Mouse (Mus musculus): Measurements from ENCODE around the gene Gm49510.

Gene Gm49510

DNA sequence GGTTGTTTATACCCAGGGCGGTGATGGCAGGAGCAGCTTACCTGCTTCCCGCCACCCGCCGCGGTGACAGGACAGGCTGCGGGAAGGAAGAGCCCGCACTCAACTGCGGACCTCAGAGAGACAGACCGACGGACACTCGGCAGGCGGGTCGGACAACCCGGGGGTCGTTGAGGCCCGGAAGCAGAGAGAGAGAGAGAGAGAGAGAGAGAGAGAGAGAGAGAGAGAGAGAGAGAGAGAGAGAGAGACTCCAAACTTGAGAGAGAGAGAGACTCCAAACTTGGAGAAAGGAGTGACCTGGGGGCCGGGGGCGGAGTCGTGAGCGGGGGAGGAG, at the start of gene Gm49510:
Gene Gm49510, plus strand, starts transcription at position 259 of the 331 bp plus-strand sequence.
- DNase-seq (ENCODE audit: low read depth), result peak; percentile 61

DNA sequence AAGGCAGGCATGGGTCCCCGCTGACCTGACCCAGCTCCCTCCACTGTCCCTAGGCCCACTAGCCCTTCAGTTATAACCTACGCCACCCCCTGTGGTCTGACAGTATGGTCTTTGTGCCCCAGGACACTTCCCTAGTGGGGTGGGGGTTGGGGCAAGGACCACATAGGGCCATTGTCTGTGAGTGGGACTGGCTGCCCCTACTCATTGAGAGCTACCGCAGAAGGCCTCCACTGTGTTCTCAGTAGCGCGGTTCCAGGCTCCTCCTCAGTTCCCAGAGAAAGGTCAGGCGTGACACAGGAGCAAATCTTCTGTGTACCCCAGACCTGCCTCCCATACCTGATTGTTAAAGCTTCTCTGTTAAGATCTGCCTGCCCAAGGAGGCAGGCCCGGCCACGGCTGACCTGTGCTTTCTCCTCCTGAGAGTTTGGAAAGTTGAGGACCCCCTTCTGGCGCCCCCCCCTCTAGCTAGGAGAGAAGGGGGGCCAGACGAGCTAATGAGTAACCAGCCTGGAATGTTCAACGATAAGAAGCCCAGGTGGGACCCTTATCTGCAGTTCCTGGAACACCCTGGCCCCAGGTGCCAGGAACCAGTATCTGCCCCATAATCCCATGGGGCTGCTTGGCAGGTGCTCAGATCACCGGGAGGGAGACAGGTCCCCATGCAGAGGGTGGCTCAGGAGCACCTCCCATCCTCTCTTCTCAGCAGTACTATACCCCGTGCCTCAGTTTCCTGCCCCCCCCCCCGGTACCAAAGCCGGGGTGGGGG, 49.2 kb upstream of the Gm49510 start:
- no peak for DNase-seq (ENCODE audit: low read depth)

DNA sequence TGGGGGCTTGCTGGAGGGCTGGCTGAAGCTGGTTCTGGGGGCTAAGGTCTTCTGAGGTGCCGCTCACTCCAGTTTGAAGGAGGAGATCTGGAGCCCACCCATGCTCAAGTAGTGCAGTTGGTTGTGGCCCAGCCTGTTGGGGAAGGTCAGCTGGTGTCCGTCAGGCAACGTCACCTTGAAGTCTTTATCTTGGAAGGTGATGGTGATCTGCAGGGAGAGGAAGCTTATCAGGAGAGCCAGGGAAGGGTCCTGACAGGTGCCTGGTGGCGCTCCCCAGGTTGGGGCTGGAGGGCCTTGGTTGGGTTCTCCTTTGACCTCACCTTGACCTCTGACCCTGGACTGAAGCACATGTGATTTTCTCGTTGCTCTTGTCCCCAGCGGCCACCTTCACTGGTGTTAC, 48.5 kb upstream of the Gm49510 start:
- DNase-seq (ENCODE audit: low read depth), result no peak

DNA sequence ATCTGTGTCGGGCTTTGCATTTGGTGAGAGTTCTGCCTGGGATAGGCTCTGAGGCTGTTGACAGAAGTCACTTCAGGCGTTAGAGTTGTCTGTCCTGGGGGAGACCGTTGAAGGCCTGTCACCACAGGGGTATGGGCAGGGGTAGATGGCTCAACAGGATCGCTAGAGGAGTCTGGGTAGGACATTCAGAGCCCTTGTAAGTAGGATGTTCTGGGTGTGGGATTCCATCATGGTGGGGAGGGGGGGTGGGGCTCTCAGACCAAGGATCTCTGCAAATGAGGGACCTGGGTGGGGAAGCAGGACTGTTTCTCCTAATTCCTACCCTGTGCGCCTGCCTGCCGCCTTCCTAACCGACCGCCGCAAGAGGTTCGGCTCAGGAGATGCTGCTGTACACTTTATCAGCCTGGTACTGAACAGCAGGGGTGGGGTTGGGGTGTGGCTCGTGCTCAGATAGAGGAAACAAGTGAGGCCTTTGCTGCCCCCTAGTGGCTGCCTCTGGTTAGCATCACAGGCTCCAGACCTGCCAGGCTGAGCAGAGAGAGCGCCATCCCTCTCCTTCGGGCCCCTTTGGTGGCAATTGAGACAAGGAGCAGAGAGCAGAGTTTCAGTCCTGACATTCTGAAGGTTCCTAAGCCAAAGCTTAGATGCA, 47.8 kb upstream of the Gm49510 start:
- peak; percentile 88 for DNase-seq (ENCODE audit: low read depth)

DNA sequence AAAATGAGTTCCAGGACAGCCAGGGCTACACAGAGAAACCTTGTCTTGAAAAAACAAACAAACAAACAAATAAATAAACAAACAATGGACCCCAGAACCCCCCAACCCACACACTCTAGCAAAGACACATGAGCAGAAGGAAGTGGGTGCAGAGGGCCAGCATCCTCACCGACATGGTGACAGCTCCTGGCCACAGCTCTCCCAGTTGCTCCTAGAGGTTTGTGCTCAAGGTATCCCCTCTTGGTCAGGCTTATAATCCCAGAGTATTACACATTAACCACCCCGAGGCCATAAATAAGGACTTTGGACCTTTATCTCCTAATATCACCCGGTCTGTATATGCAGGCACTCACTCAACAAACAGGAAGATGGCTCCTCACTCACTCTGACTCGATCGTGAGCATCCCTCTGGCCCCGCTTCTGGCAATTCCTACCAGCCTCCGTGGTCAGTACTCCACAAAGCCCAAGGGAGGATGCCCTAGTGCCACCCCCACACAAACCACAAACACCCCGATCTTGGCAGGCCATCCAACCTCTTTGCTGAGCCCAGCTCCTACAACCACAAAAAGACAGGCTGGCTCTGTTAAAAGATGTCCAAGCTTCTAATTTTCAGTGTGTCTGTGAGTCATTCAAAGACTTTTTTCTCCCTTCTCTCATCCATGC, 44.0 kb upstream of the Gm49510 start, which contains the start of gene Lgals2:
Gene Lgals2, minus strand, starts transcription at position 227 of the 663 bp plus-strand sequence.
- DNase-seq (ENCODE audit: low read depth), result no peak

DNA sequence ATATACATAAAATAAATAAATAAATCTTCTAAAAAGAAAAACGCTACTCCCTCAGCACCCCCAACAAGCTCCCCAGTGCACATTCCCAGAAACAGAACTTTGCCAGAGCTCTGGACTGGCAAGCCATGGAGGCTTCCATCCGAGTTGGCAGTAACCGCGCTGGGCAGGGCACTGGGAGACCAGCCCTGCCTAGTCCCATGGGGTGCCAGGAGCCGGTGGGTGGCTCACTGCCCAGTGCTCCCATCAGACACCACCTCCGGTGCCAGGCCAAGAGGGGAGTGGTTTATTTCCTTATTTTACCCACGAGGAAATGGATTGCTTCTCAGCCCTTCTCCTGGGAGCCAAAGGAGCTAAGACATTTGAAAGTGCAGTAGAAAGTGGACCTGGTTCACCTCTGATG, 42.5 kb upstream of the Gm49510 start:
- DNase-seq (ENCODE audit: low read depth), result no peak

DNA sequence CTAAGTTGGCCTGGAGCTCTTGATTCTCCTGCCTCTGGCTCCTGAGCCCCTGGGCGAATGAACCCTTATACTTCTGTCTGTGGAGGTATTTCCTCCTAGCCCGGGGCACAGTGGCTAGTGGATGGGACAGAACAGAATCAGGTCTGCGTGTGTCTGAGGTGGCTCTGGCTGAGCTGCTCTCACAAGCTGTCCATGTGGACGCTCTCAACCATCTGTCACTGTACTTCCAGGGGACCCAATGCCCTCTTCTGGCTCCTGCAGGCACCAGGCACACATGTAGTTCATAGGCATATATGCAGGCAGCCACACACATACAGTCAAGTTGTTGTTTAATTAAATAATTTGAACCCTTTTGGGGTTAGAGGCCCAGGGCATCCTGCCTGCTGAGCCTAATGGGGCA, 40.2 kb upstream of the Gm49510 start:
- no peak for DNase-seq (ENCODE audit: low read depth)

DNA sequence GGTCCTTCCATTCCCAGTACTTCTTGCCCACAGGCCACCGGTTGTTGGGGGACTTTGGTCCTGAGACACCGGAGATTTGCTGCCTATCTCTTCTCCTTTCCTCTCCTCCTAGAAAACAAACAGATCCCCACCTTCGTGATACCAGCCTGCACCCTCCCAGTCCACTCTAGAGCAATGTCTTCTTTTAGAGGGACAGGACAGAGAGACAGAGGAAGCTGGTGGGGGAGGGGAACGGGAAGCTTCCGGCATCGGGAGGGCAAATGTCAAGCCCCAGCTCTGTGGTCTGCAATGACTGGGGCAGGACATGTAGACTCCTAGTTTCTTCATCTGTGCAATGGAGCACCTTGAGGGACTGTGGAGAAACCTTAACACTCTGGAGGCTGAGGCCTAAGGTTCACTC, 39.8 kb upstream of the Gm49510 start:
- DNase-seq (ENCODE audit: low read depth), result no peak

DNA sequence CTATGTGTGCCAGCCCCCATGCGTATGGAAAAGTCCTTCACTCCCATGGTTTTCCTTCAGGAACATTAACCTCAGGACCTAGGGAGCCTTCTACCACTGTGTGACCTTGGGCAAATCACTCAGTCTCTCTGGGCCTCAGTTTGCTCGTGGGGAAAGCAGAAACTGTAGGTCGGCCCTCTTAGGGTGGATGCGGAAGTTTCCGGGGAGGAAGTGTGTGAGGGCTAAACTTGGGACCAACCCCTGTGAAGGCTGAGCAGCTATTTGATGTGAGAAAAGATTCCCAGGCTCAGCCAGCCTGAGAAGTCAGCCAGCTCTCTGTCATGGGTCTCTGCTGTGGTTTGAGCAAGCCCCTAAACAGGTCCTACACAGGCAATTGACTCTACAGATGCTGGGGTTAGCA, 37.2 kb upstream of the Gm49510 start:
- DNase-seq (ENCODE audit: low read depth), result no peak

DNA sequence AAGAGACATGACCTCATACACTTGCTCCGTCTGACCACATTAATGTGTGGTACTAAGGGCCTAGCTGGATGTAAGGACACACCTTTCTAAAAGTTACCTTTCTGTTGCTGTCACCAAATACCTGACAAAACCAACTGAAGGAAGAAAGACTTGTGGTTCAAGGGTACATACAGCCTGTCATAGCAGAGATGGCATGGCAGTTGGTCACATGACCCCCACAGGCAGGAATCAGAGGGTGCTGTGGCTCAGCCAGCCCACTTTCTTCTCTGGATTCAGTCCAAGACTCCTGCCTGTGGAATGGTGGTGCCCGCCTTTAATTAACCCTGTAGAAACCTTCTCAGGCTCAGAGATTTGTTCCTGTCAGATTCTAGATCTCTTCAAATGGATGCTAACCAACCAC, 36.3 kb upstream of the Gm49510 start:
- DNase-seq (ENCODE audit: low read depth), result peak; percentile 28

DNA sequence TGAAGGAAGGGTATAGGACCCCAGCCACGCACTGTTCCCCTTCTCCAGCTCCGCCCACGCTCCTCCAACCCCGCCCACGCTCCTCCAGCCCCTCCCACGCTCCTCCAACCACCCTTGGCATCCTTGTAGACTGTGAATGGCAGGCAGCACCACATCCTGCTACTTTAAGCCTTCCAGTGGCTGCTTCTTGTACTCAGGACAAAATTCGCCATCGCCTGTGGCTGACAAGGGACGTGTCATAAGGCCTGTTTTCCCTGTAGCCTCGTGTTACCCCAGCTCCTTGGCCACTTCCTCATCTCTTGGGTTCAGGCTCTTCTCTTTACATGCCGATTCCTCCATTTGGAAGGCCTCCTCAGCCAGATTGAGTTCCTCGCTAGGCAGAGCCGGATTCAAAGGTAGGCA, 35.6 kb upstream of the Gm49510 start:
- no peak for DNase-seq (ENCODE audit: low read depth)

DNA sequence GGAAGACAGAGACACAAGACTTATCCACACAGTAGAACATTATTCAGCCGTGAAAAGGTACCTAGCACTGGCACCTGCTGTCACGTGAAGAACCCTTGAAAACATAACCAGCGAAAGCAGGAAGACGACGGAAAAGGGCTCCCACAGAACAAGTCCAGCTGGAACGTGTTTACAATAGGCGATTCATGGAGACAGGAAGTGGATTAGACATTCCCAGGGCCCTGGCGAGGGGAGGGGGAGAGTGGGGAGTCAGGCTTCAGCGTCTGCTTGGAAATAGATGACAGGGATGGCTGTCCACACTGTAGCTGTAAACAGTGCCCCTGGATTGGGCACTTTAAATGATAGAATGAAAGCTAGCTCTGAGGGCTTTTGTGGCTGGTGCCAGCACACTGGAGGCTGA, 31.1 kb upstream of the Gm49510 start:
- DNase-seq (ENCODE audit: low read depth), result no peak

DNA sequence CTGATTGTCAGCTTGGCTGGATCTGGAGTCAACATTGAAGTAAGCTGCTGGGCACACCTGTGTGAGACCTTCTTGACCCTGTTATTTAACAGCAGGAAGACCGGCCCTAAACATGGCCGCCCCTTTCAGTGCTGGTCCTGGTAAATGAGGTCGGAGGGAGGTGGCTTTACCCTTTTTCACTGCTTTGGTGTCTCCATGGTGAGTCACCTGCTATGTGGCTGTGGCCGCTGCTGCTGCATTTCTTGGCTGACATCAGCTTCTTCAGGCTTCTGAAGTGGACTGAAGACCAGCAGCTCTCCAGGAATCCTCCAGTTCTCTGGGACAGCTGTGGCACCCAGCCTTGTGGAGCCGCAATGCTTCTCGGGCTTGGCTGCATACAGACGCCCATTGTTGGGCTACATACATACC, 30.6 kb upstream of the Gm49510 start:
- DNase-seq (ENCODE audit: low read depth), result peak; percentile 42

DNA sequence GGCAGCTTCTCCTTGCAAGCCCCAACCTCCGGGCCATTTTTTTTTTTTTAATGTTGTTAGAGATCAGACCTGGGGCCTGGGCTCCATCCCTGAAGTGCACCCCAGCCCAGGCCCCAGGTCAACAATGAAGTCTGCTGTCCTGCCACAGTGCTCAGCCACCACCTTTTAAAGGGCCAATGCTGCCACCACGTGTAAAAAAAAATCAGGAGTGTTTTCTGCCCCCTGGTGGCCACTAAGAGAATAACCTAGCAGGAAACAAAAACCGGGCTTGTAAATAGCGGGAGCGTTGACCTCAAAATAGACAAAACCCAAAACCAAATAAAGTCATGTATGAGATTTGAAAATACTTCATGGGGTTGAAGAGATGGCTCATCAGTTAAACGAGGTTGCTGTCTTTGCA, 29.7 kb upstream of the Gm49510 start:
- DNase-seq (ENCODE audit: low read depth), result peak; percentile 80

DNA sequence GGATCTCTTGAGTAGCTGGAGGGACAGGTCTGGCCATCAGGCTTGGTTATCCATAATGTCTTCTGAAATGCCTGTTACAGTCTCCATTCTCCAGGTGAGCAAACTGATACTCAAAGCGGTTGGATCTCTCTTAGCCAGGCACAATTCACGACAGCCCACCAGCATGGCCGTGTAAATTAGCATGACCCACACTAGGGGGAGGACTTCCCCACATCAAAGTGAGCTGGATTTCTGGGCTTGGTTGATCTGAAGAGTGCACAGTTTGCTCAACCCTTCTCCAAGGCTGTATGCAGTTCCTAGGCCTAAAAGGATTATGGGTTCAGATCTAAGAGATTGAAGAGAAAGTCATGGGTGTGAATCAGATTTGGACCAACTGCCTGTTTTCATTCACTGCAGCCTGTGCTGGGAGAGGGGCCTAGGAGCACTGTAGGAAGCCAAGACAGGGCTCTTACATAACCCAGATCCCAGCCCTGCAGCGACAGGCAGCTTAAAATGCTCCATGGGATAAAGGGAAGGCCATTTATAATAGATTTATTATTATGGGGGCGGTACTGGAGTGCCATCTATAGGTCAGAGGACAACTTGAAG, 27.4 kb upstream of the Gm49510 start:
- peak; percentile 40 for DNase-seq (ENCODE audit: low read depth)

DNA sequence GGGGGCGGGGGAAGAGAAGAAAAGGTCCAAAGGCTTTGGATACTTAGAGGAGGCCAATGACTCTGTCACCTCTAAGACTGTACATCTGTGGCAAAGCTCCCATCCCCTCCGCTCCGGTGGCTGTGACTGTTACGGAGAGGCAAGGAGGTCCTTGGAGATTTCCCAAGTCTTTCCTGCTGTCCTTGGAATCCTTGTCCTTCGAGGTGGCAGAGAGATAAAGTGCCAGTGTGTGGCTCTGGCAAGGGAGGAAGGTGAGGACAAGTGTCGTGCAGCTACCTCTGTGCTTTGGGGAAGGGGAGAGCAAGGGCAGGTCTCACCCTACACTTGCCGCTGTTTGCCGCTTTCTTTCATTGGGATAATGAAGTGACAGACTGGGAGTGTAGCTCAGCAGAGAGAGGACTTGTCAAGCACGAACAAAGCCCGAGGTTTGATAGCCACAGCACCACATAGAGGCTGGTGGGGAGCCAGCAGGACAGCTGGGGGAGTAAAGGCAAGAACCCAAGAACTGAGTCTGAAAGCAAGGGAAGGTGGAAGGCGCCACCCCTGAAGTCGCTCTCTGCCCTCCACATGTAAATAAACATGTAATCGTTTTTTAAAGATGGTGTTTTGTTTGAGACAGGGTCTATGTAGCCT, 25.5 kb upstream of the Gm49510 start:
- no peak for DNase-seq (ENCODE audit: low read depth)

DNA sequence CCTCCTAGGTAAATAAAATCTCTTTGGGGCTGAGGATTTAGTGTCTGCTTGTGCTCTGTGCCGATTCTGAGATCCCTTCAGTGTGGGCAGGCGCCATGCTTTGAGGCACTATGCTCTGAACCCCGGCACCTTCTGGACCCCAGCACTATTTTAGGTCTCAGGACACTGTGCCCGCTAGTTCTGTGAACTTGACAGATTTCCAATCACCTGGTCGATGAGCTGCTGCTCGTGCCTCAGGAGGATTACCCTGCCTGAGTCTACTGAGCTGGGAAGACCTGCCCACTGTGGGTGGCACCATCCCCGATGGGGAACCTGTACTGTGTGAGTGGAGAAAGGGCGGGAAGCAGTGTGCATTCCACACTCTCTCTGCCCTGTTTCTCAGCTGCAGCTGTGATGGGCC, 24.5 kb upstream of the Gm49510 start:
- no peak for DNase-seq (ENCODE audit: low read depth)

DNA sequence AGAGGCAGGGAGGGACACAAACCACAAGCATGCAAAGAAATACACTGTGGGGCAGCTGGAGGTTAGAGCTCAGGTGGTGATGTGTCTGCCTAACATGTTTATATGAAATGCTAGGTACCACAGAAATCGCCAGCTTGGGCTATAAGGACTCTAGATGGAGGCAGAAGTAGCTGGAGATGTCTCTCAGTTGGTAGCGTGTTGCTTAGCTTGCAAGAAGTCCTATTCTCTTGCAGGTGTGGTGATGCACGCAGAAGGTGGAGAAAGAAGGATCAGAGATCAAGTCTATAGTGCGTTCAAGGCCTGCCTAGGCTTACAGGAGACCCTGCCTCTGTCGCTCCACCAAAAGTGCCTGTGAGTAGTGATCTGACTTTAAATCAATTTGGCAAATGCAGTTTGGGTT, 23.9 kb upstream of the Gm49510 start:
- no peak for DNase-seq (ENCODE audit: low read depth)

DNA sequence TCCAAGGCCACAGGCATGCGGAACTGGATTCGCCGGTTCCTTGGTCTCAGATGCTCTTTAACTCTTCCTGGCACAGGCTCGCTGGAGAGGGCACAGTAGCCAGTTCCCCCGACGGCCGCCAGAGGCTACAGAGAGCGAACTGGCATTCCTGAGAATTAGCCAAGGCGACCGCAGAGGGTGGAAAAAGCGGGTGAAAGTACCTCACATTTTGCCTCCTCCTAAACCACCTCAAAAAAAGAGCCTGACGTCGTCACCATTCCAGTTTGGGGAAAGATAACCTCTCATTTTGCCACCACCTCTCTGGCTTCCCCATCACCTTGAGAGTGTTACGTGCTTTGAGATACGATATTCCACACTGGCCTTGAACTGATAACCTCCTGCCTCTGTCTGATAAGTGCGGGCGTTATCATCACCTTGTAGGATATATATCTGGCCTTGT, 23.2 kb upstream of the Gm49510 start:
- peak; percentile 82 for DNase-seq (ENCODE audit: low read depth)

DNA sequence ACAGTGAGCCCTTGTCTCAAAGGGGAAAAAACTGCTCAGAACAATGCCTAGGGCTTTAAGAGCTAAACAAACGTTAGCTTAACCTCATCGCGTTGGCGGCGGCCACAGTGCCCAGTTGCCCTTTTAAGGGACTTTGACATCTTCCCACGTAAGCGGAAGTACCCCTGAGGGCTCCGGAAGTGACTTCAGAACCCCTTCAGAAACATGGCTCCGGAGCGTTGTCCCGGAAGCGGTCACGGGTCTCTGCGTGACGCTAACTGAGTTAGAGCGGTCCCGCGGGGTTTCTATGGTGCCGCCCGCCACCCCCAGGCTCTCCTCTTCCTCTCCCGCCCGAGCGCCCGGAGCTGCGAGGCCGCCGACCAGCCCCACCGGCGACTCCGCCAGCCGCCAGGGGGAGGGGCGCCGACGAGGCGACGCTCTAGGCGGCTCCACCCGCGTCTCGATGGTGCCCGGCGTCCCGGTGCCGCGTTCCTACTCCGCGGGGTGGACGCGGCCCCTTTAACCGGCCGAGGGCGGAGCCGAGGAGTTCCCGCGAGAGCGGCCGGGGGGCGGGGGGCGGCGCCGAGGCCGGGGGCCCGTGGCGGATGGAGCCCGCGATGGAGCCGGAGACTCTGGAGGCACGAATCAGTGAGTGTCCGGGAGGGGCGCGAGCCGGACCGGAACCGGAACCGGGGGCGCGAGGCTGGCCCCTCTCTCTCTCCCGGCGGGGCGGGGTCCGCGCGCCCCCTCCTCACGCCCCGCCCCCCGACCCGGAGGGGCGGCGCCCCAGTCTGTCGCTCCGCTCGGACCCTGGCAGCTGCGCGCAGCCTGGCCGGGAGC, 22.3 kb upstream of the Gm49510 start, which contains the start of gene Gga1:
Gene Gga1, plus strand, starts transcription at position 200 of the 819 bp plus-strand sequence.
- DNase-seq (ENCODE audit: low read depth), result peak; percentile 98

DNA sequence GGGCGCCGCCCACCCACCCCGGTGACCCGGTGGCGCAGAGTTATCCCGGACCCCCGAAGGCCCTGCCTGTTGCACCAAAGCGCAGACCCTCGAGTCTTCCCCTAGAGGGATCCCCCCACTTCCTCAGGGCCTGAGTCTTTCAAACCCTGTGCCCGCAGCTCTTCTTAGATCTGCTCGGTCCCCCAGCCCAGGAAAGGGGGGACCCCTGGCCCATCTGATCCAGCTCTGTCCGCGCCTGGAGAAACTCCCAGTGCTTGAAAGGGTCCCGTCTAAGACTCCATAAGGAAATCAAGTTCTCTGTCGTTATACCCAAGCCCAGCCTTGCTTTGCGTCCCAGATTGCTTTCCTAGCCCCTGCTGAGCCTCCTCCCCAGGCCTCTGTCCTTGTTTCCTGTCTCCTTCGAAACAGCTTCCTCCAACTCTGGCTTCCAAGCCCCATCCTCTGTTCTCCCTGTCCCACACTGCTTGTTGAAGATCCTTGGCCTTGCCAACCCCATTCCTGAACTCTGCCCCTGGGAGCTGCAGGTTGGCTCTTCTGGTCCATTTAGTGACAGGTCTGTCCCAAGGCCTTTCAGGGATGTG, 21.6 kb upstream of the Gm49510 start:
- peak; percentile 36 for DNase-seq (ENCODE audit: low read depth)
